Mouse (Mus musculus): Measurements from ENCODE around the gene Irgc1. TPM values are rescaled to one million over a fixed set of nuclear protein-coding genes. Genes with fewer than 3 reads are reported as not detected.

Irgc1 gene
- total and polyA plus RNA-seq, 2 experiments from 2014 or later: not detected

DNA sequence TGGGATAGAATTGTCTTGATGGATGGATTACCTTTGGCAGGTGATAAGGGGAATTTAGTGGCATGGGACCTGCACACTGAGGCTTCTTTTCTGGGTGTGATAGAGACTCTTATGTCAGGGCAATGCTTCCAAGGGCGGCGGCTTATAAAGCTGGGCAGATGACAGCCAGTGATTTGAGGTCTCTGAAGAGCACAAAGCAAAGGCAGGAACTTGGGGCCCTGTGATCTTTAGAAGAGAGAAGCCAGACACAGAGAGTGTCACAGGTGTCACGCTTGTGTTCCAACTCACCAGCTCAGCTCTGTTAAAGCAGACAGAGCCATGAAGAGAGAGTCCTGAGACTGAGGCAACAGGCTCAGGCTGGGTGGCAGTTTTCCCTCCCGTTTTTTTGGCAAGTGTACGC is 15.8 kb upstream of the Irgc1 start:
- ATAC-seq (ENCODE audit: low FRiP score) (no peak), DNase-seq (ENCODE audit: low spot score) (no peak)
- Histone ChIP-seq H3K9ac (replicated peaks; ENCODE audit: low read length, poor library complexity, severe bottlenecking) (no peak overlapping the region), H3K9me3 (ENCODE audit: low read length) (no peaks in the 10 kb centered on the region), H3K4me2 (ENCODE audit: low read depth, low read length, poor library complexity, severe bottlenecking) (no peak overlapping the region), H3K4me3 (ENCODE audit: low read depth, low read length) (no peak overlapping the region), H3K27ac (ENCODE audit: low read depth, low read length) (no peak overlapping the region), H3K4me1 (ENCODE audit: insufficient read depth, low read length) (no peaks in the 10 kb centered on the region), H3K27me3 (ENCODE audit: insufficient read depth, low read length) (no peaks in the 10 kb centered on the region), H3K36me3 (ENCODE audit: insufficient read depth, low read length) (no peaks in the 10 kb centered on the region)
- 72% methylated on average over 5 of the region's 5 CpGs for whole genome bisulfite sequencing
- TF ChIP-seq CTCF (IDR thresholded peaks at IDR 0.05): no peak

DNA sequence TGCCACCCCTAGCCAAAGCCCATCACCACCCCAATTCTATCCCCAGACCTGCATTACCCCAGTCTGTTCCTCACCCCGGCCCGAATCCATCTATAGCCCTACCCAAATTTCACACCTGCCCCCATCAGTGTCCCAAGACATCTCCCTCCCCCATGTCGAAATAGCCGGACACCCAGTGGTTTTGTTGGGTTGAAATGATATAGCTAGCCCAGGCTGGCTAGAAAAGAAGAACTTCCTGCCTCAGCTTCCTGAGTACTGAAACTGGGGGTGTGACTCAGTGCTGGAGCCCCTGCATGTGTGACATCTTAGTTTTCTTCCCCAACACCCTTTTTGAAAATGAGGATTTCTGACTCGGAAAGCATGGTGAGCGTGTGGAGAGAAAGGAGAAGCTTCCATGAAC is 14.7 kb upstream of the Irgc1 start:
- Histone ChIP-seq H3K4me1 (ENCODE audit: insufficient read depth, low read length) (no peaks in the 10 kb centered on the region), H3K27me3 (ENCODE audit: insufficient read depth, low read length) (0 out of 2 replicates have a peak, but pooled peaks cover 4% of the 10 kb centered on the region)

DNA sequence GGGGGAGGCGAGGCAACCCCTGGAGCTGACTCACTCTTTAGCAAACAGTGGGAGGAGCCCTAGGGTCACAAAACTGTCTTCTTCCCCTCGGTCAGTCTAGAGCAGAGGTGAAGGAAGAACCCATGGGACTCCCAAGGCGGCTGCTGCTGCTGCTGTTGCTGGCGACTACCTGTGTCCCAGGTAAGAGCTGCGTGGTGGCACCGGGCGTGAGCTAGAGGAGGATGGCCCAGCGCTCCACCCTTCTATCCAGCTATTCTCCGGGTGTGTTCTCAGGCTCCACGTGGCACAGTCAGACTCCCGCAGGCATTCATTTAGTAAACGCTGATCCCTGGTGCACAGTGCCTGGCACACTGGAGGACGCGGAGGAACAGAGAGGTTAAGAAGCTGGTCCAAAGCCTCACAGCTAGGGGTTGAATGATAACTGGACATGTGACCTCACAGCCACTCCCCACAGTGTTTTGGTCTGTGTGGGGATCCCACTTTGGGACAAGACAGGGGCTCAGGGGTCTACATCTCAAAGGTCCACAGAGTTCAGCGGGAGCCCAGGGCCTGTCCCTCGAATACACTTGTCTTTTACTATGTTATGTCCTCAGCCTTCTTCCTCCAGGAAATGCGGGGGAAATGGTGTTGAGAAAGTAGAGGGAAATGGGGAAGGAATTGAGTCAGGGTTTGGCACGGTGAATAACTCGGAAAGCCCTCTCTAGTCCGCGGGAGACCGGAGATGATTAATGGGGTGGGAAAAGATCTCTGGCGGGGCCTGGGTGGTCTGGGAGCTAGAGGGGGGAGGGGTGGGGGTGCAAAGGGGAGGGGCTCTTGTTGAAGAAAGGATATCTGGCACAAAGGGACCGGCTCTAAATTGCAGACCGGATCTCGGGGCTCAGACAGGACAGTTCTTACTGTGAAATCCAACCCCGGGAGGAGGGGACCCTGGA is 10.6 kb upstream of the Irgc1 start, which contains the start of gene Plaur:
TSS of gene Plaur (plus strand) at position 97 of the 932 bp plus-strand sequence.
- 0 out of 2 replicates have a peak, but pooled peaks have one; percentile 23 for ATAC-seq (ENCODE audit: low FRiP score)
- Histone ChIP-seq H3K9ac (replicated peaks; ENCODE audit: low read length, poor library complexity, severe bottlenecking) (no peak within 1 kb of the TSS), H3K27ac (ENCODE audit: low read depth, low read length) (no peak within 1 kb of the TSS), H3K9me3 (ENCODE audit: low read length) (no peaks in the 10 kb centered on the region), H3K4me2 (ENCODE audit: low read depth, low read length, poor library complexity, severe bottlenecking) (peak within 1 kb of the TSS; percentile 33; the same call in 1 of the 2 replicates), H3K4me1 (ENCODE audit: insufficient read depth, low read length) (no peaks in the 10 kb centered on the region), H3K36me3 (ENCODE audit: insufficient read depth, low read length) (no peaks in the 10 kb centered on the region), H3K4me3 (ENCODE audit: low read depth, low read length) (0 out of 2 replicates have a peak within 1 kb of the TSS, but pooled peaks have one; percentile 1), H3K27me3 (ENCODE audit: insufficient read depth, low read length) (0 out of 2 replicates have a peak, but pooled peaks cover 4% of the 10 kb centered on the region)
- WGBS: 12% methylated on average over 27 of the region's 27 CpGs
- no peak for TF ChIP-seq CTCF (IDR thresholded peaks at IDR 0.05)
- no peak for DNase-seq (ENCODE audit: low spot score)

More for the DNA sequence above, 14.7 kb upstream of the Irgc1 start:
- no peak overlapping the region for H3K27ac ChIP-seq (ENCODE audit: low read depth, low read length)
- no peaks in the 10 kb centered on the region for H3K9me3 ChIP-seq (ENCODE audit: low read length)
- TF ChIP-seq CTCF (IDR thresholded peaks at IDR 0.05): no peak
- no peak overlapping the region for H3K4me2 ChIP-seq (ENCODE audit: low read depth, low read length, poor library complexity, severe bottlenecking)
- ATAC-seq (ENCODE audit: low FRiP score): no peak
- 89% methylated on average over 6 of the region's 6 CpGs for WGBS
- DNase-seq (ENCODE audit: low spot score): no peak
- no peaks in the 10 kb centered on the region for H3K36me3 ChIP-seq (ENCODE audit: insufficient read depth, low read length)
- no peak overlapping the region for H3K4me3 ChIP-seq (ENCODE audit: low read depth, low read length)
- no peak overlapping the region for H3K9ac ChIP-seq (replicated peaks; ENCODE audit: low read length, poor library complexity, severe bottlenecking)

DNA sequence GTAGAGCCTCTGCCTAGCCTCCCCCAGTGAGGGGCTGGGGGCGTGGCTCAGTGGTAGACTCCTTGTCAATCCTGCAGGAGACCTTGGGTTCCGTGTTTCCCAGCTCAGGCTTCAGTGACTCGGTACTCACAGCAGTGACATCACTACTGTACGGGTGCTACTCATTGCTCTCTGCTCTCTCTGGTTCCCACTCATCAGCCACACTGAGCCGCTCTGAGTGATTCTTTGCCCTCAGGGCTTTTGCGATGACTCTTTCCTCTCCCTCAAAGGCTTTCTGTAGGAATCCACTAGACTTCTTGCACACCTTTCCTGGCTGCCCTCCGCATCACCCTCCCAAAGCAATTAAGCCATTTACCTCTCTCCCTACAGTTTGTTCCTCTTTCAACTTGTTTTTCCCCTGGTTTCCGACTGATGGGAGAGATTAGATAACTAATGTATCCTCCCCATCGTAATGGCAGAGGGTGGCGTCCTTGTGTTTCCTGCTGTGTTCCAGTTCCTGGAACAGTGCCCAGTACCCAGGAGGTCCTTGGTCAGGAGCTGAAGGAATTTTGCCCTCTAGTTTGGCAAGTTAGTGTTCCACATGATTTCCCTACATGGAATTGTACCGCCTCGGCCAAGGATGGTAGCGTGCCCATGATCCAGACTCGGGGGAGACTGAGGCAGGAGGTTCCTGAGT is 9.4 kb upstream of the Irgc1 start:
- H3K27me3 ChIP-seq (ENCODE audit: insufficient read depth, low read length): 0 out of 2 replicates have a peak, but pooled peaks cover 4% of the 10 kb centered on the region
- H3K4me3 ChIP-seq (ENCODE audit: low read depth, low read length): no peak overlapping the region
- no peaks in the 10 kb centered on the region for H3K36me3 ChIP-seq (ENCODE audit: insufficient read depth, low read length)
- no peak overlapping the region for H3K27ac ChIP-seq (ENCODE audit: low read depth, low read length)
- H3K4me2 ChIP-seq (ENCODE audit: low read depth, low read length, poor library complexity, severe bottlenecking): no peak overlapping the region
- no peak for ATAC-seq (ENCODE audit: low FRiP score)
- no peak overlapping the region for H3K9ac ChIP-seq (replicated peaks; ENCODE audit: low read length, poor library complexity, severe bottlenecking)
- no peak for TF ChIP-seq CTCF (IDR thresholded peaks at IDR 0.05)
- H3K9me3 ChIP-seq (ENCODE audit: low read length): no peaks in the 10 kb centered on the region
- H3K4me1 ChIP-seq (ENCODE audit: insufficient read depth, low read length): no peaks in the 10 kb centered on the region
- whole genome bisulfite sequencing: 71% methylated on average over 14 of the region's 14 CpGs
- no peak for DNase-seq (ENCODE audit: low spot score)

DNA sequence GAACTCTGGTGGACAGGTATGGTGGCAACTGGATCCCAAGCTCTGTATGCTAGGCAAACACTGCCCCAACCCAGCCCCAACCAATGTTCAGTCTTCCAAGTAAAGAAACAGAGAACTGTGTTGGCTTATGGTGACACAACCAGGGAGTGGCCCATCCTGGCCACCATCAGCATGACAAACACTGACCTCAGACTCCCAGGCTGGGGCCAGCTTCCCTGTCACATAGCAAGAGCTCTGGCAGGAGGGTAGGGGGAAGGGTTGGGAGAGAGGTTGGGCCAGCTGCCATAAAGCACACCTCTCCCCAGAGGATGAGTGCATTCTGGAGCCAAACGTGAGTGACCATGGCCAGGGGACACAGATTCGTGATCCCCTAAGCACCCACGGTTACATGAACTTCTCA is 7.7 kb upstream of the Irgc1 start:
- no peak overlapping the region for H3K4me2 ChIP-seq (ENCODE audit: low read depth, low read length, poor library complexity, severe bottlenecking)
- no peak for ATAC-seq (ENCODE audit: low FRiP score)
- H3K9me3 ChIP-seq (ENCODE audit: low read length): no peaks in the 10 kb centered on the region
- H3K9ac ChIP-seq (replicated peaks; ENCODE audit: low read length, poor library complexity, severe bottlenecking): no peak overlapping the region
- H3K27ac ChIP-seq (ENCODE audit: low read depth, low read length): no peak overlapping the region
- H3K36me3 ChIP-seq (ENCODE audit: insufficient read depth, low read length): no peaks in the 10 kb centered on the region
- H3K4me1 ChIP-seq (ENCODE audit: insufficient read depth, low read length): no peaks in the 10 kb centered on the region
- DNase-seq (ENCODE audit: low spot score): no peak
- 0 out of 2 replicates have a peak, but pooled peaks cover 4% of the 10 kb centered on the region for H3K27me3 ChIP-seq (ENCODE audit: insufficient read depth, low read length)
- 68% methylated on average over 3 of the region's 3 CpGs for WGBS
- TF ChIP-seq CTCF (IDR thresholded peaks at IDR 0.05): no peak
- H3K4me3 ChIP-seq (ENCODE audit: low read depth, low read length): no peak overlapping the region

All from midbrain, postnatal 0 days (tissue).